In genomic region chr13:110484358-110484940, GRCm38 (mm10) we compare ENCODE assay signal across 29 mouse cellular contexts.
DNase-seq lines count a peak whose midpoint lies in the region; ATAC-seq and TF ChIP-seq lines count a peak whose summit lies in the region.
"Had no signal": no experiment of that assay in that cellular context is flagged by ENCODE, and none has a peak within 500 bp of the region (broad histone marks: within the 10 kb centered on the region; RNA-seq: fewer than 3 reads in every experiment).

No protein-coding gene starts in this region.

- ATAC-seq in lung, postnatal 0 days: 0 out of 2 replicates have a peak, but pooled peaks have one; percentile 11
- ATAC-seq in embryonic facial prominence, embryonic 14.5 days (ENCODE audit: low read depth): no peak
- ATAC-seq in megakaryocyte, adult 5-6 weeks (ENCODE audit: poor library complexity, severe bottlenecking): peak; percentile 63
- ATAC-seq: forebrain, embryonic 16.5 days; hindbrain, postnatal 0 days; intestine, embryonic 15.5 days; Patski had no signal

- no peak overlapping the region for H3K27ac ChIP-seq in lung, postnatal 0 days (ENCODE audit: low read length)
- H3K27ac ChIP-seq in embryonic facial prominence, embryonic 14.5 days (replicated peaks; ENCODE audit: low read depth, low read length): no peak overlapping the region
- H3K27ac ChIP-seq: embryonic facial prominence, embryonic 13.5 days; heart, embryonic 10.5 days; heart, embryonic 15.5 days; hindbrain, embryonic 12.5 days; hindbrain, postnatal 0 days; intestine, embryonic 15.5 days; kidney, postnatal 0 days; limb, embryonic 15.5 days; liver, embryonic 14.5 days; lung, embryonic 15.5 days had no signal

- no peaks in the 10 kb centered on the region for H3K36me3 ChIP-seq in lung, postnatal 0 days (ENCODE audit: insufficient read depth, low read length)
- no peaks in the 10 kb centered on the region for H3K36me3 ChIP-seq in embryonic facial prominence, embryonic 14.5 days (ENCODE audit: control insufficient read depth, insufficient read depth, low read length)
- H3K36me3 ChIP-seq: embryonic facial prominence, embryonic 13.5 days; G1E; heart, embryonic 10.5 days; heart, embryonic 15.5 days; hindbrain, embryonic 12.5 days; intestine, embryonic 15.5 days; limb, embryonic 15.5 days; lung, embryonic 15.5 days had no signal

- no peak for TF ChIP-seq EP300 in lung, postnatal 0 days (IDR thresholded peaks at IDR 0.05)

- no peak for TF ChIP-seq CTCF in lung, postnatal 0 days (IDR thresholded peaks at IDR 0.05)

- no peaks in the 10 kb centered on the region for H3K4me1 ChIP-seq in lung, postnatal 0 days (ENCODE audit: insufficient read depth, low read depth, low read length)
- H3K4me1 ChIP-seq in embryonic facial prominence, embryonic 14.5 days (ENCODE audit: control insufficient read depth, insufficient read depth, low read length): no peaks in the 10 kb centered on the region
- H3K4me1 ChIP-seq: embryonic facial prominence, embryonic 13.5 days; heart, embryonic 10.5 days; heart, embryonic 15.5 days; hindbrain, embryonic 12.5 days; intestine, embryonic 15.5 days; limb, embryonic 15.5 days; lung, embryonic 15.5 days had no signal

- H3K9me3 ChIP-seq in lung, postnatal 0 days (ENCODE audit: low read length): no peaks in the 10 kb centered on the region
- no peaks in the 10 kb centered on the region for H3K9me3 ChIP-seq in embryonic facial prominence, embryonic 14.5 days (ENCODE audit: control insufficient read depth, low read length)
- H3K9me3 ChIP-seq: embryonic facial prominence, embryonic 13.5 days; heart, embryonic 10.5 days; heart, embryonic 15.5 days; hindbrain, embryonic 12.5 days; intestine, embryonic 15.5 days; limb, embryonic 15.5 days; lung, embryonic 15.5 days had no signal

- H3K9ac ChIP-seq in lung, postnatal 0 days (replicated peaks; ENCODE audit: low read depth): no peak overlapping the region
- H3K9ac ChIP-seq in embryonic facial prominence, embryonic 14.5 days (ENCODE audit: low read depth, low read length): no peak overlapping the region
- H3K9ac ChIP-seq: embryonic facial prominence, embryonic 13.5 days; heart, embryonic 15.5 days; hindbrain, embryonic 12.5 days; intestine, embryonic 15.5 days; limb, embryonic 15.5 days; liver, embryonic 14.5 days; lung, embryonic 15.5 days had no signal

- H3K4me3 ChIP-seq in lung, postnatal 0 days (ENCODE audit: low read depth, low read length): no peak overlapping the region
- no peak overlapping the region for H3K4me3 ChIP-seq in embryonic facial prominence, embryonic 14.5 days (ENCODE audit: low read depth, low read length)
- H3K4me3 ChIP-seq: embryonic facial prominence, embryonic 13.5 days; erythroblast, embryonic 14.5 days; heart, embryonic 10.5 days; heart, embryonic 15.5 days; hindbrain, embryonic 12.5 days; intestine, embryonic 15.5 days; limb, embryonic 15.5 days; lung, embryonic 15.5 days had no signal

- no peaks in the 10 kb centered on the region for H3K27me3 ChIP-seq in lung, postnatal 0 days (replicated peaks; ENCODE audit: insufficient read depth, low read length)
- H3K27me3 ChIP-seq in embryonic facial prominence, embryonic 14.5 days (replicated peaks; ENCODE audit: control insufficient read depth, insufficient read depth, low read length): no peaks in the 10 kb centered on the region
- H3K27me3 ChIP-seq: embryonic facial prominence, embryonic 13.5 days; heart, embryonic 15.5 days; hindbrain, embryonic 12.5 days; intestine, embryonic 15.5 days; limb, embryonic 15.5 days; lung, embryonic 15.5 days; Patski had no signal

- H3K4me2 ChIP-seq in lung, postnatal 0 days (replicated peaks; ENCODE audit: low read depth, low read length): no peak overlapping the region
- H3K4me2 ChIP-seq in embryonic facial prominence, embryonic 14.5 days (ENCODE audit: low read depth, low read length): no peak overlapping the region
- H3K4me2 ChIP-seq: embryonic facial prominence, embryonic 13.5 days; heart, embryonic 15.5 days; hindbrain, embryonic 12.5 days; intestine, embryonic 15.5 days; limb, embryonic 15.5 days; lung, embryonic 15.5 days had no signal

- DNase-seq in lung, postnatal 0 days (ENCODE audit: low spot score): peak; percentile 52
- DNase-seq in lung, postnatal 25 days (ENCODE audit: low spot score): no peak
- DNase-seq in embryonic facial prominence, embryonic 14.5 days (ENCODE audit: low spot score): peak; percentile 46
- no peak for DNase-seq in right cerebral cortex, postnatal 10 days (ENCODE audit: low spot score in 2 of 2)
- no peak for DNase-seq in gastrocnemius, postnatal 25 days
- DNase-seq: adrenal gland, postnatal 10 days; cerebellum, adult 8-10 months; cerebellum, postnatal 25 days; kidney, adult 2 months; midbrain, embryonic 14.5 days; retina, postnatal 1 day; right cerebral cortex, postnatal 25 days; thymus, adult 2 months; thymus, postnatal 36 days had no signal

- WGBS in lung, postnatal 0 days: 65% methylated on average over 5 of the region's 6 CpGs
- 75% methylated on average over 5 of the region's 6 CpGs for WGBS in embryonic facial prominence, embryonic 14.5 days

Comparison
In these comparisons a context has a peak if more than half of its experiments do, and no peak if none do; other contexts are left out.
1. DNase-seq: peak in lung, postnatal 0 days (single experiment) and embryonic facial prominence, embryonic 14.5 days (single experiment); none in lung, postnatal 25 days (single experiment), right cerebral cortex, postnatal 10 days (0 of 2) and gastrocnemius, postnatal 25 days (single experiment).